Mouse (Mus musculus): ENCODE measurements around the gene AU015836. TPM values are rescaled to one million over a fixed set of nuclear protein-coding genes. Genes with fewer than 3 reads are reported as not detected.
A peak's percentile ranks its signal among the peaks of the same experiment; 100 is the strongest.
"Not testable (repeated sequence)": the region's sequence is repeated elsewhere in the genome, so short reads cannot be mapped to it uniquely, and the experiment has no call there.

The AU015836 gene
- polyA plus RNA-seq (2014; fragmentation: Nextera tagmentation; extraction: Ambion mirVana), result not detected in 2 replicates

DNA sequence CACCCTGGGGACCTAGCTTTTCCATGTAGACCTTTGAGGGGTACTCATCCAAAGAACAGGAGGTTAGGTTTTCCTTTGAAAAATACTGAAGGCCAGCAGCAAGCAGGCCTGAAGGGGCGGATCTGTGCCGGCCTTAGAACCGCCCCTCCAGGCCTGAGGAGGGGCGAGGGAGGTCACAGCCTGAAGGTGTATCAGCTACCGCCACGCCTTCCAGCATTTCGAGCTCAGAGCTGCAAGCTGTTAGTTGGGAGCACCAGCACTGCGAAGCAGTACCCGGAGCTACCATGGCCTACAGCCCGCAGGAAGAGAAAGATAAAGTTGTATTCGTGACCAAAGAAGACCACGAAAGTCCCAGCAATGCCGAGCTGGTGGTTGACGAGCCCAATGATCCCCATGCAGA, at the start of gene AU015836:
AU015836 (plus strand) TSS at position 216 of the 400 bp plus-strand sequence.
- no peak within 1 kb of the TSS for H3K9ac ChIP-seq
- peaks cover 7% of the 10 kb centered on the region; the same call in 1 of the 2 replicates for H3K27me3 ChIP-seq (ENCODE audit: control insufficient read depth, insufficient read depth, low read length)
- no peaks in the 10 kb centered on the region for H3K4me1 ChIP-seq (replicated peaks; ENCODE audit: control insufficient read depth, insufficient read depth, low read length)
- H3K36me3 ChIP-seq (replicated peaks; ENCODE audit: control insufficient read depth, insufficient read depth), result no peaks in the 10 kb centered on the region
- no peak within 1 kb of the TSS for H3K27ac ChIP-seq
- no peak within 1 kb of the TSS for H3K4me2 ChIP-seq (replicated peaks)
- no peak within 1 kb of the TSS for H3K4me3 ChIP-seq (replicated peaks; ENCODE audit: low read length)
- no peaks in the 10 kb centered on the region for H3K9me3 ChIP-seq (ENCODE audit: control insufficient read depth, low read length)
- ATAC-seq (ENCODE audit: low FRiP score) (no peak), DNase-seq (ENCODE audit: low spot score) (no peak)
- 64% methylated on average over 14 of the region's 14 CpGs for WGBS

DNA sequence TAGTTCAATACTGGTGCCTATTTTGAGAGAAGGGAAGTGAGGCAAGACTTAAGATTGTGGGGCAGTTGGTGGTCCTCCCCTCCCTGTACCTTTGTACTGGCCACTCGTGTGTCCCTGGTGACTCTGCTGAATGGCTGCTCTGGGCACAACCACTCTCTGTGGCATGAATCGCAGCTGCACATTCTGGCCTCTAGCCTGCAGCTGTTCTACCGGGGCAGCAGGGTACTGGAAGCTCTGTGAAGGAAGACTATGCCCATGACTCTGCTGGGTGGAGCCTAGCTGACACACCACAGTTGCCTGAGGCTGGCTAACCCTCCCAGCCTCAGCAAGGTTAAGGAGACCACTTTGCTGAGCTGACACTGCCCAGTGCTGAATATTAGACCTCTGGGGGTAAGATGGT, 49.4 kb upstream of the AU015836 start:
- ATAC-seq (ENCODE audit: low FRiP score) (no peak), DNase-seq (ENCODE audit: low spot score) (no peak)
- Histone ChIP-seq H3K27me3 (ENCODE audit: control insufficient read depth, insufficient read depth, low read length) (no peaks in the 10 kb centered on the region), H3K27ac (no peak overlapping the region), H3K36me3 (replicated peaks; ENCODE audit: control insufficient read depth, insufficient read depth) (no peaks in the 10 kb centered on the region), H3K4me3 (replicated peaks; ENCODE audit: low read length) (no peak overlapping the region), H3K9me3 (ENCODE audit: control insufficient read depth, low read length) (0 out of 2 replicates have a peak, but pooled peaks cover 5% of the 10 kb centered on the region), H3K4me2 (replicated peaks) (no peak overlapping the region), H3K4me1 (replicated peaks; ENCODE audit: control insufficient read depth, insufficient read depth, low read length) (no peaks in the 10 kb centered on the region), H3K9ac (no peak overlapping the region)
- WGBS, result 69% methylated on average over 3 of the region's 3 CpGs

DNA sequence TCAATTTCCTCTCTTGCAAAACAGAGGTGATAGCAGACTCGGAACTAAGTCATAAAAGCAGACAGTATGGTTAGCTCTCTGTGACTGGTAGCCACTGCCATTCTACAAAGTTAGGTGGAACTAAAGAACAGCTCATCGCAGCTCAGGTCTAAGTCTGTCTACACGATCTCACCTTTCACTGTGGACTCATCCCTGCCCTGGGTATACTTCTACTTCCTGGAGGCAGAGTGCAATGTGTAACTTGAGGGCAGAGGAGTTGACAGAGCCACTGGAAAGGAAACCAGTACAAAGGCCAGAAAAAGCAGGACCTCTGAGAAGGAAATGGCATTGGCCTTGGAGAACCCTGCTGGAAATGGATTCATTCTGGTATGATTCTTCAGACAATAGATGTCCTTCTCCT, 40.1 kb upstream of the AU015836 start:
- Histone ChIP-seq H3K36me3 (replicated peaks; ENCODE audit: control insufficient read depth, insufficient read depth) (no peaks in the 10 kb centered on the region), H3K9ac (no peak overlapping the region), H3K4me2 (replicated peaks) (no peak overlapping the region), H3K4me1 (replicated peaks; ENCODE audit: control insufficient read depth, insufficient read depth, low read length) (no peaks in the 10 kb centered on the region), H3K27ac (no peak overlapping the region), H3K4me3 (replicated peaks; ENCODE audit: low read length) (no peak overlapping the region), H3K9me3 (ENCODE audit: control insufficient read depth, low read length) (0 out of 2 replicates have a peak, but pooled peaks cover 3% of the 10 kb centered on the region), H3K27me3 (ENCODE audit: control insufficient read depth, insufficient read depth, low read length) (no peaks in the 10 kb centered on the region)
- no peak for ATAC-seq (ENCODE audit: low FRiP score)
- WGBS, result 89% methylated on average over 3 of the region's 3 CpGs
- DNase-seq (ENCODE audit: low spot score), result no peak

- WGBS, result 95% methylated on average over 1 of the region's 1 CpGs
- no peak for DNase-seq (ENCODE audit: low spot score)
- H3K4me3 ChIP-seq (replicated peaks; ENCODE audit: low read length), result no peak overlapping the region
- no peaks in the 10 kb centered on the region for H3K4me1 ChIP-seq (replicated peaks; ENCODE audit: control insufficient read depth, insufficient read depth, low read length)
- H3K9ac ChIP-seq, result no peak overlapping the region
- 0 out of 2 replicates have a peak, but pooled peaks cover 3% of the 10 kb centered on the region for H3K9me3 ChIP-seq (ENCODE audit: control insufficient read depth, low read length)
- H3K4me2 ChIP-seq (replicated peaks), result no peak overlapping the region
- no peaks in the 10 kb centered on the region for H3K27me3 ChIP-seq (ENCODE audit: control insufficient read depth, insufficient read depth, low read length)
- H3K27ac ChIP-seq, result no peak overlapping the region
- no peak for ATAC-seq (ENCODE audit: low FRiP score)
- no peaks in the 10 kb centered on the region for H3K36me3 ChIP-seq (replicated peaks; ENCODE audit: control insufficient read depth, insufficient read depth)
Measured at GRCm38 (mm10) chrX:93928794-93929193, 39.7 kb upstream of the AU015836 start.

DNA sequence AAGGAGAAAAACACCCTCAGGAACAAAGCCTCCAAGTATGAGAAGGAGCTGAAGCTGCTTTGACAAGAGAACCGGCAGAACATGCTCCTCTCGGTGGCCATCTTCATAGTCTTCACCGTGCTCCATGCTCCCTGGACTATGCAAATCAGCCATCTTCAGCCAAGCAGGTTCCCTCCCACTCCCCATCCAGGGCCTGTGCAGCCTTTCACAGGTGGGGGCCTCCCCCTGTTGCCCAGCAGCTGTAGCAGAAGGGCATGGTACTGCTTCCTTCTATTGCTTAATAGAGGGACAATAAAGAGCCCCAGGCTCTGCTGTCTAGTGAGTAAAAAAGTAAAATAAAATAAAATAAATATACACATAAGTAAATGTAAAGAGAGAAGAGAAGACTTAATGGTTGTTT, 36.8 kb upstream of the AU015836 start:
- DNase-seq (ENCODE audit: low spot score) (no peak), ATAC-seq (ENCODE audit: low FRiP score) (no peak)
- no peaks in the 10 kb centered on the region for H3K9me3 ChIP-seq (ENCODE audit: control insufficient read depth, low read length)
- no peak overlapping the region for H3K4me2 ChIP-seq (replicated peaks)
- no peaks in the 10 kb centered on the region for H3K36me3 ChIP-seq (replicated peaks; ENCODE audit: control insufficient read depth, insufficient read depth)
- H3K27me3 ChIP-seq (ENCODE audit: control insufficient read depth, insufficient read depth, low read length), result no peaks in the 10 kb centered on the region
- H3K27ac ChIP-seq, result no peak overlapping the region
- no peaks in the 10 kb centered on the region for H3K4me1 ChIP-seq (replicated peaks; ENCODE audit: control insufficient read depth, insufficient read depth, low read length)
- H3K4me3 ChIP-seq (replicated peaks; ENCODE audit: low read length), result no peak overlapping the region
- 78% methylated on average over 3 of the region's 3 CpGs for WGBS
- H3K9ac ChIP-seq, result no peak overlapping the region

GRCm38 (mm10) chrX:93956727-93957126, 11.7 kb upstream of the AU015836 start:
- Histone ChIP-seq H3K4me2 (replicated peaks) (no peak overlapping the region), H3K9me3 (ENCODE audit: control insufficient read depth, low read length) (no peaks in the 10 kb centered on the region), H3K36me3 (replicated peaks; ENCODE audit: control insufficient read depth, insufficient read depth) (no peaks in the 10 kb centered on the region), H3K4me1 (replicated peaks; ENCODE audit: control insufficient read depth, insufficient read depth, low read length) (no peaks in the 10 kb centered on the region), H3K4me3 (replicated peaks; ENCODE audit: low read length) (no peak overlapping the region), H3K27me3 (ENCODE audit: control insufficient read depth, insufficient read depth, low read length) (0 out of 2 replicates have a peak, but pooled peaks cover 8% of the 10 kb centered on the region), H3K9ac (no peak overlapping the region), H3K27ac (no peak overlapping the region)
- no peak for ATAC-seq (ENCODE audit: low FRiP score)
- WGBS, result 40% methylated on average over 1 of the region's 1 CpGs
- peak; percentile 43 for DNase-seq (ENCODE audit: low spot score)

DNA sequence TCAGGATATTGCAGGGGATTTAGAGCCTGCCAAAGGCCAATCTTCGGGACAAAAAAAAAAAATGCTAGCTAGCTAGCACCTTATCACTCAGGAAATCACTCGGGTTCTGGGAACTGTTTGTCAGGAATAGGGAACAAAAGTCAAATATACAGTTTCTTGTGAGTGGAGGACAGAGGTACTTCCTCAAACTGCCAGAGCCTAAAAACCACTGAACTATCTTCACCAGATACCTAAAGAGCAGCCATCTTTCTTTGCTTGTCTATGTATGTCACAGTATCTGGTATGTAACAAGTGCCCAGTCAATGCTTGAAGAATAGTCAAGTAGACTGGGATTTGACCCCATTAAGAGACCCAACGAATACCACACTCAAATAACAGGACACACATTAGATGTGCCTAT, 10.0 kb upstream of the AU015836 start:
- Histone ChIP-seq H3K4me3 (replicated peaks; ENCODE audit: low read length) (no peak overlapping the region), H3K9ac (no peak overlapping the region), H3K27ac (no peak overlapping the region), H3K4me2 (replicated peaks) (no peak overlapping the region), H3K9me3 (ENCODE audit: control insufficient read depth, low read length) (no peaks in the 10 kb centered on the region), H3K4me1 (replicated peaks; ENCODE audit: control insufficient read depth, insufficient read depth, low read length) (no peaks in the 10 kb centered on the region), H3K36me3 (replicated peaks; ENCODE audit: control insufficient read depth, insufficient read depth) (no peaks in the 10 kb centered on the region), H3K27me3 (ENCODE audit: control insufficient read depth, insufficient read depth, low read length) (0 out of 2 replicates have a peak, but pooled peaks cover 8% of the 10 kb centered on the region)
- ATAC-seq (ENCODE audit: low FRiP score), result no peak
- WGBS, result 77% methylated on average over 3 of the region's 3 CpGs
- DNase-seq (ENCODE audit: low spot score), result no peak

DNA sequence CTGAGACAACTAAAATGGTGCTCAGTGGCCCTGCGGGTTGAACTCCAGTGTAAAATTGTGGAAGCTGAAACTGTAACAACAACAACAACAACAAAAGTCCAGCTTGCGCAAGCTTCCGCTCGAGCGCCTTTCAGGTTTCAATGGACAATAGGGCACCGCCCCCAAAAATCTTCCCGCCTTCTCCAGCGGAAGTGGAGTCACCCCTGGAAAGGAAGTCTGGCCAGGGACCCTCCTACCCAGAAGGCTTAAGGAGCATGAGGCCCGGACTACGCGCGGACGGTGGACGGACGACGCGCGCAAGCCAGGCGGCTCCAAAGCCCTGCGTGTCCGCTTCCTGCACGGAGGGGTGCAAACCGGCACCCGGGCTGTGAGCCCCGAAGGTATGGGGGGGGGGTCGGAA, 11.9 kb downstream of the AU015836 start:
- no peaks in the 10 kb centered on the region for H3K36me3 ChIP-seq (replicated peaks; ENCODE audit: control insufficient read depth, insufficient read depth)
- H3K4me3 ChIP-seq (replicated peaks; ENCODE audit: low read length), result no peak overlapping the region
- peaks cover 9% of the 10 kb centered on the region; the same call in 1 of the 2 replicates for H3K27me3 ChIP-seq (ENCODE audit: control insufficient read depth, insufficient read depth, low read length)
- H3K4me1 ChIP-seq (replicated peaks; ENCODE audit: control insufficient read depth, insufficient read depth, low read length), result no peaks in the 10 kb centered on the region
- no peak overlapping the region for H3K9ac ChIP-seq
- no peak overlapping the region for H3K4me2 ChIP-seq (replicated peaks)
- no peak for DNase-seq (ENCODE audit: low spot score)
- H3K27ac ChIP-seq, result no peak overlapping the region
- H3K9me3 ChIP-seq (ENCODE audit: control insufficient read depth, low read length), result no peaks in the 10 kb centered on the region
- 92% methylated on average over 26 of the region's 26 CpGs for WGBS
- ATAC-seq (ENCODE audit: low FRiP score), result no peak

GRCm38 (mm10) chrX:93982193-93982592, 13.7 kb downstream of the AU015836 start:
- H3K4me1 ChIP-seq (replicated peaks; ENCODE audit: control insufficient read depth, insufficient read depth, low read length), result no peaks in the 10 kb centered on the region
- H3K9me3 ChIP-seq (ENCODE audit: control insufficient read depth, low read length), result no peaks in the 10 kb centered on the region
- DNase-seq (ENCODE audit: low spot score), result no peak
- H3K4me2 ChIP-seq (replicated peaks), result no peak overlapping the region
- no peak for ATAC-seq (ENCODE audit: low FRiP score)
- WGBS, result 80% methylated on average over 3 of the region's 3 CpGs
- H3K36me3 ChIP-seq (replicated peaks; ENCODE audit: control insufficient read depth, insufficient read depth), result no peaks in the 10 kb centered on the region
- no peak overlapping the region for H3K9ac ChIP-seq
- no peak overlapping the region for H3K27ac ChIP-seq
- H3K27me3 ChIP-seq (ENCODE audit: control insufficient read depth, insufficient read depth, low read length), result peaks cover 12% of the 10 kb centered on the region
- H3K4me3 ChIP-seq (replicated peaks; ENCODE audit: low read length), result no peak overlapping the region

DNA sequence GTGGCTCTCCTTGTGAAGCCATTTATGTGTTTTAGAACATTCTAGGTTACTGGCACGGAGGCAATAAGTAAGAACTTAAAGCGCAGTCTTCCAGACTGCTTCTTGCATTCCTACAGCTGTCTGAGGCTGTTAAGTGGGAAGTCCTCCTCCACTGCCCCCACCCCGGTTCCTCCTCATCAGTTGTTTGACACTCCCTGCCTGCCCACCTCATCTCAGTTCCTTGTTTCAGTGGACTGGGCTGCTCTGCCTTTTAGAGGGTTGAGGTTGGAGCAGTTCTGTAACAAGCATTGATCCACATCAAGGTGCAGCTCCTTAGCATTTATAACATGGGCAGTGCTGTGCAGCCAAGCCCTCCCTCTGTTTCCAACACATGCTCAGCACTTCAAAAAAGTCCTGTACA, 16.6 kb downstream of the AU015836 start:
- H3K9ac ChIP-seq; H3K27ac ChIP-seq; ATAC-seq (ENCODE audit: low FRiP score); H3K36me3 ChIP-seq (replicated peaks; ENCODE audit: control insufficient read depth, insufficient read depth); H3K4me1 ChIP-seq (replicated peaks; ENCODE audit: control insufficient read depth, insufficient read depth, low read length); H3K4me2 ChIP-seq (replicated peaks); H3K9me3 ChIP-seq (ENCODE audit: control insufficient read depth, low read length); H3K4me3 ChIP-seq (replicated peaks; ENCODE audit: low read length); DNase-seq (ENCODE audit: low spot score): not testable (repeated sequence)
- WGBS, result 92% methylated on average over 2 of the region's 3 CpGs
- H3K27me3 ChIP-seq (ENCODE audit: control insufficient read depth, insufficient read depth, low read length), result peaks cover 30% of the 10 kb centered on the region
